In genomic region chr17:93202165-93203075, GRCm38 (mm10) we compare ENCODE assay signal across 9 mouse cellular contexts. TPM values are rescaled to one million over a fixed set of nuclear protein-coding genes. Genes with fewer than 3 reads are reported as not detected.
DNase-seq lines count a peak whose midpoint lies in the region; ATAC-seq lines count a peak whose summit lies in the region.
"Had no signal": no experiment of that assay in that cellular context is flagged by ENCODE, and none has a peak within 500 bp of the region (broad histone marks: within the 10 kb centered on the region; RNA-seq: fewer than 3 reads in every experiment).

No protein-coding gene starts in this region.

- no peak for DNase-seq in kidney, postnatal 25 days
- DNase-seq in embryo, embryonic 10 days (ENCODE audit: low spot score), result peak; percentile 57
- peak; percentile 71 for DNase-seq in hindbrain, embryonic 11.5 days (ENCODE audit: low spot score)
- DNase-seq in midbrain, embryonic 11.5 days (ENCODE audit: low spot score, missing footprints), result peak; percentile 94
- DNase-seq in testis, postnatal 10 days (ENCODE audit: low spot score), result peak; percentile 46
- DNase-seq in ovary, adult 18-20 months (ENCODE audit: low spot score), result no peak
- DNase-seq in lung, postnatal 10 days, result no peak

- H3K4me3 ChIP-seq in kidney, embryonic 14.5 days (ENCODE audit: low read length), result peak overlapping the region; percentile 30
- peak overlapping the region; percentile 27 for H3K4me3 ChIP-seq in hindbrain, embryonic 11.5 days (ENCODE audit: low read depth, low read length)
- peak overlapping the region; percentile 24 for H3K4me3 ChIP-seq in midbrain, embryonic 11.5 days (ENCODE audit: low read depth, low read length)

- peak overlapping the region; percentile 40 for H3K4me2 ChIP-seq in kidney, embryonic 14.5 days (replicated peaks; ENCODE audit: low read depth, low read length)
- H3K4me2 ChIP-seq in hindbrain, embryonic 11.5 days (replicated peaks; ENCODE audit: low read depth, low read length), result peak overlapping the region; percentile 57
- peak overlapping the region; percentile 53 for H3K4me2 ChIP-seq in midbrain, embryonic 11.5 days

- H3K9ac ChIP-seq in kidney, embryonic 14.5 days (ENCODE audit: low read depth, low read length), result no peak overlapping the region
- H3K9ac ChIP-seq in hindbrain, embryonic 11.5 days (ENCODE audit: low read depth, low read length), result peak overlapping the region; percentile 52
- peak overlapping the region; percentile 54 for H3K9ac ChIP-seq in midbrain, embryonic 11.5 days (ENCODE audit: low read length)

- peak; percentile 77 for ATAC-seq in kidney, embryonic 14.5 days (ENCODE audit: low FRiP score, low TSS enrichment)
- peak; percentile 39 for ATAC-seq in hindbrain, embryonic 11.5 days (ENCODE audit: low FRiP score)
- peak; percentile 62 for ATAC-seq in midbrain, embryonic 11.5 days (ENCODE audit: low FRiP score)

- H3K27ac ChIP-seq in kidney, embryonic 14.5 days (ENCODE audit: low read depth, low read length), result no peak overlapping the region
- peak overlapping the region; percentile 55 for H3K27ac ChIP-seq in hindbrain, embryonic 11.5 days (ENCODE audit: low read depth, low read length)
- peak overlapping the region; percentile 54 for H3K27ac ChIP-seq in midbrain, embryonic 11.5 days (ENCODE audit: low read depth, low read length)

- WGBS in kidney, embryonic 14.5 days, result under 1% methylated on average over 44 of the region's 44 CpGs
- under 1% methylated on average over 44 of the region's 44 CpGs for WGBS in hindbrain, embryonic 11.5 days
- WGBS in midbrain, embryonic 11.5 days, result under 1% methylated on average over 44 of the region's 44 CpGs

- peaks cover 69% of the 10 kb centered on the region for H3K27me3 ChIP-seq in kidney, embryonic 14.5 days (ENCODE audit: control insufficient read depth, insufficient read depth, low read length)
- peaks cover 49% of the 10 kb centered on the region for H3K27me3 ChIP-seq in hindbrain, embryonic 11.5 days (ENCODE audit: control insufficient read depth, insufficient read depth, low read length)
- H3K27me3 ChIP-seq in midbrain, embryonic 11.5 days (ENCODE audit: control insufficient read depth, insufficient read depth, low read length), result peaks cover 51% of the 10 kb centered on the region

- 0 out of 2 replicates have a peak, but pooled peaks cover 8% of the 10 kb centered on the region for H3K4me1 ChIP-seq in kidney, embryonic 14.5 days (ENCODE audit: control insufficient read depth, insufficient read depth, low read length)
- H3K4me1 ChIP-seq in hindbrain, embryonic 11.5 days (replicated peaks; ENCODE audit: control insufficient read depth, insufficient read depth, low read length), result no peaks in the 10 kb centered on the region; the same call in 1 of the 2 replicates
- peaks cover 12% of the 10 kb centered on the region for H3K4me1 ChIP-seq in midbrain, embryonic 11.5 days (ENCODE audit: control insufficient read depth, insufficient read depth, low read length)

- no peaks in the 10 kb centered on the region for H3K36me3 ChIP-seq in kidney, embryonic 14.5 days (ENCODE audit: control insufficient read depth, insufficient read depth, low read length)
- H3K36me3 ChIP-seq in hindbrain, embryonic 11.5 days (ENCODE audit: control insufficient read depth, insufficient read depth, low read length), result no peaks in the 10 kb centered on the region
- H3K36me3 ChIP-seq in midbrain, embryonic 11.5 days (ENCODE audit: control insufficient read depth, insufficient read depth, low read length), result no peaks in the 10 kb centered on the region

- no peaks in the 10 kb centered on the region for H3K9me3 ChIP-seq in kidney, embryonic 14.5 days (ENCODE audit: control insufficient read depth, low read length)
- no peaks in the 10 kb centered on the region for H3K9me3 ChIP-seq in hindbrain, embryonic 11.5 days (ENCODE audit: control insufficient read depth, low read length)
- no peaks in the 10 kb centered on the region for H3K9me3 ChIP-seq in midbrain, embryonic 11.5 days (ENCODE audit: control insufficient read depth, low read length)

RNA-seq across cellular contexts. Expression of gene Adcyap1, which starts 3.6 kb away (rescaled TPM):
- polyA plus RNA-seq in kidney, embryonic 14.5 days (2014; fragmentation: Nextera tagmentation; extraction: Ambion mirVana), result 0.13 TPM in 1 of 2 replicates, not detected in the other
- polyA plus RNA-seq in hindbrain, embryonic 11.5 days (2014; fragmentation: Nextera tagmentation; extraction: Ambion mirVana), result 18.2 and 19.1 TPM in 2 replicates
- polyA plus RNA-seq in midbrain, embryonic 11.5 days (2014; fragmentation: Nextera tagmentation; extraction: Ambion mirVana), result 19.1 and 22.4 TPM in 2 replicates
- polyA plus RNA-seq: spleen, adult 2 months had no signal

Comparison
In these comparisons a context has a peak if more than half of its experiments do, and no peak if none do; other contexts are left out.
1. DNase-seq: peak in embryo, embryonic 10 days (single experiment), hindbrain, embryonic 11.5 days (single experiment), midbrain, embryonic 11.5 days (single experiment) and testis, postnatal 10 days (single experiment); none in kidney, postnatal 25 days (0 of 2), ovary, adult 18-20 months (single experiment) and lung, postnatal 10 days (single experiment).
2. RNA of gene Adcyap1, which starts 3.6 kb away (polyA plus RNA-seq): 19.1 to 22.4 TPM in midbrain, embryonic 11.5 days and 18.2 to 19.1 TPM in hindbrain, embryonic 11.5 days; 0.13 TPM in kidney, embryonic 14.5 days; every median in the first group is over 10 times any median in the second.
3. Peak in every context shown above with its lines, with median percentiles within 50 percentile points of each other: ATAC-seq, H3K4me2 ChIP-seq and H3K4me3 ChIP-seq.